Mouse (Mus musculus): ENCODE results near the gene Mpp1.
"Not testable (repeated sequence)": the region's sequence is repeated elsewhere in the genome, so short reads cannot be mapped to it uniquely, and the experiment has no call there.

Mpp1 gene

DNA sequence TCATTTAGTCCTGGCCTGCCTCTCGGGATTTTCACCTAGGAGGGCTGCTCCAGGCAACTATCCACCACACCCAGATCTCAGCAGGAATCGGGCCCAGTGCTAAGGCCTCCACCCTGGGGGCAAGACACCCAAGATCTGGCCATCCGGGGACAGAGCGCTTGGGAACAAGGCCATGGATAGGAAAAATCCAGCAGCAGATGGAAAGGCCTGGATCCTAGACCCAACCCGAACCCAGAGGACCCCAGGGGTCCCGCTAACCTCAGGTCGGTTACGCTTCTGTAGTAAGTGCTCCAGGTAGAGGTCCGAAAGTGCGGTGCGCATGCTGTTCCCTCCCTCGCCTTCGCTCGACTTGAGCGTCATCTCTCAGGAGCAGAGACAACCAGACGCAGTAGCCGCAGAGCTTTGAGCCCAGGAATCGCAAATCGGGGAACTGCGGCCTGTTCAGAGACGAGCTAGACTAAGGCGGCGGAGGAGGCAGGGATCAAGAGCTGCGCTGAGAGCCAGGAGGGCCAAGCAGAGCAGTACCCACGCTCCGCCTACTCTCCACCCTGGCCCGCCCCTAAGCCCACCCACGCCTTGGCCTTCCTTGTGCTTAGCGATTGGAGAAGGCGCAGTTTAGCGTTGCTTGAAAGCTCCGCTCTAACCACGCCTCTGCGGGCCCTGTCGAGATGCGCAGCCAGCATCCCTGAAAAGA is at the start of gene Mpp1:
TSS of gene Mpp1 (minus strand) at position 550 of the 694 bp plus-strand sequence.
- DNase-seq (ENCODE audit: low read depth, low spot score) = peak; percentile 64

DNA sequence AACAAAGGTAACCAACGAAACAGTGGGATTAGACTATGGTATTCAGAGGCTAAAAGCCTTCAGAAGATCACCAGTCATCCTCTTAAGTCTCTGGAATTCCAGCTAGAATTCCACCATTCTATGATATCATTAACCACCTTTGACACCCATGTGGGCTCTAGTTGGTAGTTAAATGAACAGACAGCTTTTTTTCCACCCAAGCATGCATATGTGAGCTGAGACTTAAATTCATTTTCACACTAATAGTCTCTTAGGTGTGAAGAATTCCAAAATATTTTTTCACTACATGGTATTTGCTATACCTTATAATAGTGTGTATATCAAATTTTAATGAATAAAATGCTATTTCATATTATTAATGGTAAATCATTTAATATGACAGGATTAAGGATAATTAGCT is 32.9 kb upstream of the Mpp1 start, which contains the start of gene Smim9:
TSS of gene Smim9 (minus strand) at position 101 of the 400 bp plus-strand sequence.
- DNase-seq (ENCODE audit: low read depth, low spot score) = no peak

DNA sequence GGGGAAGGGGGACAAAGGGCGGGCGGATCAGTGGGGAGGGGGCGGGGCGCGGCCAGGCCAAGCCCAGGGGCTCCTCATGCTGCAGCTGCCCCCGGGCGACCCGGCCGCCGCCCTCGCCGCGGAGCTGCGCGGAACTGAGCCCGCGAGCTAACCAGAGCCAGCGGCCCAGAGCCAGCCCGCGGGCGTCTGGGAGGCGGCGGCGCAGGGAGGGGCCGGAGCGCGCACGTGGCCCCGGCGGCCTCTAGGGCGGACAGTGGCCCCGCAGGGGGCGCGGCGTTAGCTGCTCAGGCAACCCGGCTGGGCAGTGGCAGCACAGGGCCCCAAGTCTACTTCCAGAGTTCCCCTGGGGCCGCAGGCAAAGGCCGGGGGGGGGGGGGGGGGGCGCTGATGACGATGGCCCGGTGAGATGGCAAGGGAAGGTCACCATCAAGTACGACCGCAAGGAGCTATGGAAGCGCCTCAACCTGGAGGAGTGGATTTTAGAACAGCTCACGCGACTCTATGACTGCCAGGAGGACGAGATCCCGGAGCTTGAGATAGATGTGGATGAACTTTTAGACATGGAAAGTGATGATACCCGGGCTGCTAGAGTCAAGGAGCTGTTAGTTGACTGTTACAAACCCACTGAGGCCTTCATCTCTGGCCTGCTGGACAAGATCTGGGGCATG is 24.9 kb upstream of the Mpp1 start:
- no peak for DNase-seq (ENCODE audit: low read depth, low spot score)

DNA sequence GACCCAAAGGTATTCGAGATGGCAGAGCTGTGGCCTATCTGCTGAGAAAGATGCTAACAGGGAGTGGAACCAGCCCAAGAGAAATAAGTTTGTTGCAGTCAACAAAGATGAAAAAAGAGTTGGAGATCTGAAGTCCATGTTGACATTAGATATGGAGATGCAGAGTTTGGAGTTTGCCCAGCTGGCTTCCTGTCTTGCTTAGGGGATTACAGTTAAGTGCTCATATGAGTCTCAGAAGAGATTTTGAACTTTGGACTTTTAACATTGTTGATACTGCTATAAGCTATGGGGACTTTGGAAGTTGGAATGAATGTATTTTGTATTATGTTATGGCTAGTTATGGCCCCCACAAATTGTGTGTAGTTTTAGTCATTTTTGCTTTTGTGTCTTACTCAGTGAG is 21.4 kb upstream of the Mpp1 start:
- no peak for DNase-seq (ENCODE audit: low read depth, low spot score)

DNA sequence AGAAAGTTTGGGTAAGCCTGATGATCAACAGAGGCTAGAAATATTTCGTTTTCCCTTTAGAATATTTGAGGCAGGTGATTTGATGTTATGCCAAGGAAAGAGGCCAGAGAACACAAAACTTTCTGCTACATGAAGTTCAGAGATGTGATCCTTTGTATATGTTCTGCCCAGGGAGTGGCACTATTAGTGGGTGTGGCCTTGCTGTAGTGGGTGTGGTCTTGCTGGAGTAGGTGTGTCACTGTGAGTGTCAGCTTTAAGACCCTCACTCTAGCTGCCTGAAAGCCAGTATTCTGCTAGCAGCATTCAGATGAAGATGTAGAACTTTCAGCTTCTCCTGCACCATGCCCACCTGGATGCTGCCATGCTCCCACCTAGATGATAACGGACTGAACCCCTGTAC is 19.5 kb upstream of the Mpp1 start:
- no peak for DNase-seq (ENCODE audit: low read depth, low spot score)

DNA sequence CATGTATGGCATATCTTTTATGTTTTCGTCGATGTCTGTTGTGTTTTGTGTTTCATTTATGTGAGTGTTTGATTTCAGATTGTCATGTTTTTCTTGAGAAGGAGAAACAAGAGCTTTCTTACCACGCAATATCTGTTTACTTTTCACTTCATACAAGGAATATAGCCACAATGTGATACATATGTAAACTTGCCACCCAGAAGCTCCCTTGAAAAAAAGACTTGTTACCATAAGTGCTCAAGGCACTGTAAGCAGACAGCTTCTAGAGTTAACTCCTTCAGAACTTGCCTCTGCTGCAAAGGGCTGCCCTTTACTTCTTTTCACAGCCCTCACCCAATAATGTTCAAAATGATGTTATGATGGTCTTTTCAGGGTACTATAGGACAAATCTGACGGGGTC is 17.6 kb upstream of the Mpp1 start:
- no peak for DNase-seq (ENCODE audit: low read depth, low spot score)

DNA sequence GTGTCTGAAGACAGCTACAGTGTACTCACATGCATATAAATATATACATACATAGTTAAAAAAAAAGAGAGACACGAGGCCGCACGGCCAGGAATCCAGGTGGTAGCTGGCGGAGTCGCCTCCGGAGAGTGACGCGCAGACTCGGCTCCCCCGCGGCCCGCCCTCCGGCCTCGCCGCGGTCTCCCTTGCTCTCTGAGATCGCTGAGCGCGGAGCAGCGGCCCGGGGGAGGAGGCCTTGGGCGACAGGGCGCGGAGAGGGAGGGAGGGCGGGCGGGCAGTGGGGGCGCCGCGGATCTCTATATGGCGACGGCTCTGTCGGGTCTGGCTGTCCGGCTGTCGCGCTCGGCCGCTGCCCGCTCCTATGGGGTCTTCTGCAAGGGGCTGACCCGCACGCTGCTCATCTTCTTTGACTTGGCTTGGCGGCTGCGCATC is 12.3 kb upstream of the Mpp1 start:
- DNase-seq (ENCODE audit: low read depth, low spot score) = not testable (repeated sequence)

DNA sequence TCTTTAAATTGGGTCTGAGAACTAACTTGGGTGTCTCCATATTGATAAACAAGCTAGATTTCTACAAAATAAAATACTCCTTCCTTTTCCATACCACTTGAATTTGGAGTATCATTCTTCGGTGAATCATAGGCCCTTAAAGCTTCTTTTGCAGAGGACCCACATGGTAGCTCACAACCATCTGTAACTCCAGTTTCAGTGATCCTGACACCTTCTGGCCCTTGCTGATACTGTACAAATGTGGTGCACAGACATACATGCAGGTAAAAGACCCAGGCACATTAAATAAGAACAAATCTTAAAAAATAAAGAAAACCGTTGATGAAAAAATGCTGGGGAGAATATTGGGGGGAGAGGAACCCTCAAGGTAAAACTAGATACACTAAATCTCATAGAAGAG is 7.4 kb upstream of the Mpp1 start:
- DNase-seq (ENCODE audit: low read depth, low spot score) = no peak

DNA sequence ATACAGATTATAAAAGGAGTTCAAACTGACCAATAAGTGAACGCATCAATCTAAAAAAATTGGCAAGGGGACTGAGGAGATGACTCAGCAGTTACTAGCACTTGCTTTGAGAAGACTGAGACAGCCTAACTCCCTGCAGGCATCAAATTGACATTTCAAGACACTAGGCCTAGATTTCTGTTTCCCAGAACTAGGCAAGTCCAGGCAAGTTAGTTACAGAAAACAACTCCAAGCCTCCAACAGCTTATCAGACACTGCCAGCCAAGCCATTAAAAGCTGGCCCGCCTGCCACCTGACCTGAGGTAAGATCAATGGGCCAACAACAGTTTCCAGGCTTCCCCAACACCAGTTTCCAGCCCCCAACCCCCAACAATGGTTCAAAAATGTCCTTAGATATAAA is 6.9 kb upstream of the Mpp1 start:
- DNase-seq (ENCODE audit: low read depth, low spot score) = no peak

DNA sequence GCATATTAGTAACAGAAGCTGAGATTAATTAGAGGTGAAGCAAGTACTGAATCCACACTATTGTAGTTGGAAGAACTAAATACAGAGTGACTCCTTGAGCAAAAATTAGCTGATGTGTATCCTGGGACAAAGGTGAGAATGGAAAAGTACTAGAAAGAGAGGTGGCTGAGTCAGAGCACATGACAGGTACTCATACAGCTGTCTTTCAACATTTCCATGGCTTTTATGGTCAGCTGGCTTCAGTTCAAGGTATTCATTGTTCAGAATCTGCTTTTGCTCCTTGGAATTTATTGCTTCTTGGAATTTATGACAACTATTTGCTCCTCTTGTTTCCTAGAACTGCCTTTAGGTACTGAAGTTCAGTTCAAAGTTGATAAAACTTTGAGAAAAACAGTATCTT is 6.1 kb upstream of the Mpp1 start:
- DNase-seq (ENCODE audit: low read depth, low spot score) = no peak

DNA sequence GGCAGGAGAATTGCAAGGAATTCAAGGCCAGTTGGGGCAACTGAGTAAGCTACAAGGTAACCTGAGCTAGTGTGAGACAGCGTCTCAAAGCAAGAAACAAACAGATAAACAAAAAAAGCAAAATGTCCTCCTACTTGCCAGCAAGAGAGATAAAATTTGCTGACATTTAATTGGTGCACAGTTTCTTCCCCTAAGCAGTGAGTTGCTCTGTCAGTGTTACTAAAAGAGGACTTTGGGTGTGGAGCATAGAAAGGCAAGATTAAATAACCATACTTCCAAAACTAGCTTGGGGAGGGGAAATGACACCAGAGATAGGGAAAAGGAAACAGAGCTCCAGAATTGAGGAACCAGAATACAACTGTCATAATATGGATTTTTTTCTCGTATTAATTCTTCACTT is 1.3 kb downstream of the Mpp1 start:
- DNase-seq (ENCODE audit: low read depth, low spot score) = no peak

DNA sequence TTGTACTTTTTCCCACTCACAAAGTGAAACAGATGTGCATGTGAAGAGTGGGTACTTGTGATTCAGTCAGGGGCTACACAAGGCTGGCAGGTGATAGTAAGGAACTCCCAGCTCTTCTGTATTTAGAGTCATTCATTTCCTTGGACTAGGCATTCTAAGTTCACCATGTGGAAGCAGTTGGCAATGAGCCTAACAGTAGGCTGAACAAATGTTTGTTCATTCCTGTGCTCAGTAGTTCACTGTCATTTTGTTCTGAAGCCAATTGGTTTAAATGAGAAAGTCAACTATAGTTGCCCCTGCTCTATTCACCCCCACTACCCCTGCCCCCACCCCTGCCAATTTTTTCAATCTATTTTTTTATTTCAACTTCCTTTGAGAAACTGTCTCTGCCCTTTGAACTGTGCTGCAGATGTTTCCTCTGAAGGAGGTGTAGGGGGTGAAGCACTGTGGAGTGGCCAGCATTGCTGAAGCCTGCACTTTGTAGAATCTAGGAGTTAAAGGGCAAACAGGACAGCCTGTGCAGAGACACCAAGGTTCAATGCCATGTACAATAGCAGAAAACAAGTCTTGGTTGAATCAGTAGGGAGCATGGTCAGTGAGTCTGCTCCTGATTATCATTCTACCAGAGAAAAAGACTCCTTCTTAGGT is 2.4 kb downstream of the Mpp1 start:
- DNase-seq (ENCODE audit: low read depth, low spot score) = no peak

DNA sequence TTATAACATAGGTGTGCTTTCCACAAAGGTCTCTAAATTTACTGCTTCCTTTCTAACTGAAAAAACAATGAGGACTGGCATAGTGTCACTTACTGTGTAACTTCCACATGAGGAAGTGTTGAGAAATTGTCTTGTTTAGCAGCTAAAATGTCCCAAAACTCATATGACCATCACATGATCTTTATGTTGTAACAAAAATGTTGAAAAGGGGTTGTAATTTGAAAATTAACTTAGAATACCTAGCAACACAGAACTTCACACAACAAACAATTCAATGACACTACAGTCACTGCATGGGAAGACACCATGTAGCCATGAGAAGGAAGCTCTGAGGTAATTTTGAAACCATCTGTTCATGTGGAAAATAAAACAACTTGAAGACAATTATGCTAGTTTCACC is 3.9 kb downstream of the Mpp1 start:
- DNase-seq (ENCODE audit: low read depth, low spot score) = no peak

DNA sequence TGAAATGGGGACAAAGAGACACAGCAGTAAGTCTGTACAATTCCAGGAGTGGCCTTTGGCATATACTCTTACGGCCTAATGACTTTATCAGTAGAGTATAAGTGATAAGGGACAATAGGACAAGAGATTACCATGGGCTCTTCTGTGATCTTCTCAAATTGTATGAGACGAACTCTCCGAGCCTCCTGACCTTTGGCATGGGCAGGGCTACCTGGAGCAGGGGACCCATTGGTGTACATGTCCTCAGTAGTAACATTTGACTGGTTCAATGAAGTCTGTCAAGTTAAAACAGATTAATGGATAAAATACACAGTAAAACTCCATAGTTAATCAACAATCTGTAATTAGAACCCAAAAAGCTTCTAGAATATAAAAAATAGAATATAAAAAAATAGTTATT is 5.2 kb downstream of the Mpp1 start:
- no peak for DNase-seq (ENCODE audit: low read depth, low spot score)

DNA sequence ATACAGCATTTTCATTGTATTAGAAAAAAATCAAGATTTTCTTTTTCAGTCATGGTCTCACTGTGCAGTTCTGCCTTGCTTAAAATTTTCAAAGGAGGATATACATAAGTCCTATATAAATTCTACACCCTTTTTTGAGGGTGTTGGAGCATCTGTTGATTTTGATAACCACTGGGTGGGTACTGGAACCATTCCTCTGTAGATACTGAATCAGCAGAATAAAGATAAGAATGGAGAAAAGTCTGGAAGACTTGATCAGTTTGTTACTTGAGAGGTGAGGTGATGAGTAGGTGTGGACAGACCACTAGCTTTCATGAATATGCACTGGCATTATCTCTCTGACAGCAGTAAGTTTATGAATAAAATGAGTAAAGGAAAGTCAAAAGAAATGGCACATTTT is 15.3 kb downstream of the Mpp1 start:
- no peak for DNase-seq (ENCODE audit: low read depth, low spot score)

DNA sequence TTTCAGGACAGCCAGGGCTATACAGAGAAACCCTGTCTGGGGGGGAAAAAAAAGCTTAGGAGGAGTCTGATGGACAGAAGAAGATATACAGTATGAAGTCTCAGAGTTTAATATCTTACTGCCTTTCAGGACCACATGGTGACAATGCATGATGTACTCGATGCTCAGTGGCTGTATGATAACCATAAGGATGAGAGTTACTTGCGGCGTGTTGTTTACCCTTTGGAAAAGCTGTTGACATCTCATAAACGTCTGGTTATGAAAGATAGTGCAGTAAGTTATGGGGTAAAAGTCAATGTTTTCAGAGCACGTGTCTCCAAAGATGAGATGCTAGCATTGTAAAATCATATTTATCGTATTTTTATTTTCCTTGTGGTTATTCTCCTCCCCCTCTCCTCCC is 28.5 kb downstream of the Mpp1 start:
- no peak for DNase-seq (ENCODE audit: low read depth, low spot score)

DNA sequence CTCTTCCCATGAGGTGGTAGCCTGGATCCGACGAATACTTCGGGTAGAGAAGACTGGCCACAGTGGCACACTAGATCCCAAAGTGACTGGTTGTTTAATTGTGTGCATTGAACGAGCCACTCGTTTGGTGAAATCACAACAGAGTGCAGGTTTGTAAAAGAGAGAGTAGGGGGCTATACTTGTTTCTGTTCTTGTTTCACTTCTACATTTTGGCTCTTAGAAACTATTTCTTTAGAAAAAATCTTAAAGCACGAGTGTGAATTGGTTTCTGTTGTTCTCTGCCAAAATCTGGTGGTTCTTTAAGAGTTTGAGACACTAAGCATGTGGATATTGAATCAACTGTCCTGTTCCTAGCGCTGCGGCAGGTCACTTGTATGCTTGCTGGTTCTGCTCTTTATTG is 32.0 kb downstream of the Mpp1 start:
- no peak for DNase-seq (ENCODE audit: low read depth, low spot score)

DNA sequence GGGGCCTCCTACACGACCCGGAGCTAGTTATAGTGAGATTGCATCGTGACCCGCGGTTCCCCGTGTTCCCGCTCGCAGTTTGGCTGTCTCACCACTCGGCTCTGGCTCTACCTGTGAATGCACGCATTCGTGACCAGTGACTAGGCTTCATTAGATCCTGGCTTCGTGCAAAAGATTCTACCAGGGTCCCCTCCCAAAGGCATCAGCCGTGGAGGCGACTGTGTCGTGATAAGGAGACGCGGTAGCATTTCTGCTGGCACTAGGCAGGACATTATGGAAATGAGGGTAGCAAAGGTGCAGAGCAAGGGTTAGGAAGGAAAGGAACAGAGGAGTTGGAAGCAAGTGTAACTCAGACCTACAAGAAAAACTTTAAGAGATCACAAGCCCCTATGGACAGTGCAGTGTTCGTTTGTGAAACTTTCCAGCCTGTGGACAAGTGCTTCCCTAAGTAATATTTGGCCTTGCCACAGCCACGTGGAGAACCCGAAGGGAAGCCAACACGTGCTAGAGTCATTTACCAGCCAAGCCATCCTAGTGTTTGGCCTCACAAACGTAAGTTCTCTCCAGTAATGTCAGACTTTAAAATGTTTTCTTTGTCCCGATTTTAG is 34.5 kb downstream of the Mpp1 start:
- no peak for DNase-seq (ENCODE audit: low read depth, low spot score)

DNA sequence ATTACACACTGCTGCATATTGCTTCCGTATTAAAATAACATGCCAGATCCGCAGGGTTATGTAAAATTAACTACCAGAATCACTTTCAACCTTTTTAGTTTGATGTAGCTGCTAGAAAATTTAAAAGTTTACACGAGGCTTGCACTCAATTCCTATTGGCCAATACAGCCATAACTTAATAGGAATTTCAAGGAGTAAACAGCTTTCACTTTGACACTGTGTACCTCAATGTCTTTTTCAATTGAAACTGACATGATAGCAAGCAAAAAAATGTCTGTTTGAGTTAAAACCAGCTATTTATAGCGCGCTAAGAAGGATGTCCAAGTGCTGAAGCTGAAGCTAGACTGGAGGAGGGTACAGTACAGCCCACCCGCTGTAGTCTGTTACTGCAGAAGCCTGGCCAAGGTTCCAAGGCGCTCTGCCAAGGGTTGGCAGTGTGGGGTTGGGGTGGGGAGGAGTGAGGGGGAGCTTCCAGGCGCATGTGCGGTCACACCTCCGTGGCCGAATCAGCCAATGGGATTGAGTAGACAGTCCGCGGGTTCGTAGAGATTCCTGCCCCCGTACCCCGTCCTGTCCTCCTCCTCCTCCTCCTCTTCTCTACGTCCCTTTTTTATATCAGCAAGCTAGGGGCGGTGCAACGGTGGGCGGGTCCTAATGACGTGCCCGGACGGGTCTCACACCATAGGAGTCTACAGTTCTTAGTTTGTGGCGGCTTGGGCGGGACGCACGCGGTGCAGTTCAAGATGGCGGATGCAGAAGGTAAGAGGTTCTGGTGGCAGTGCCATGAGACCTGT is 35.2 kb downstream of the Mpp1 start, which contains the start of gene Dkc1:
TSS of gene Dkc1 (plus strand) at position 486 of the 794 bp plus-strand sequence.
- DNase-seq (ENCODE audit: low read depth, low spot score) = peak; percentile 88

DNA sequence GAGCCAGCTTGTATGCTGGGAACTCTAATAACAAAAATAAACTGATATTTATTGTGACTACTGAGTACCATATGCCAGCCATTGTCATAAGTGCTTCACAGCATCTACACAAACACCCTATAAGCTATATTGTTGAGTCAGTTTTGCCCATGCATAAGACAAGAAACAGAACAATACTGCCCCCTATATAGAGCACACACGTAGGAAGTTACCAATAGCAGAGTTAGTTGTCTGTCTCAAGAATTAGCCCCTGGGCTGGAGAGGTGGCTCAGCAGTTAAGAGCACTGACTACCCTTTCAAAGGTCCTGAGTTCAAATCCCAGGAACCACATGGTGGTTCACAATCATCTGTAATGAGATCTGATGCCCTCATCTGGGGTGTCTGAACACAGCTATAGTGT is 45.2 kb downstream of the Mpp1 start:
- no peak for DNase-seq (ENCODE audit: low read depth, low spot score)

DNA sequence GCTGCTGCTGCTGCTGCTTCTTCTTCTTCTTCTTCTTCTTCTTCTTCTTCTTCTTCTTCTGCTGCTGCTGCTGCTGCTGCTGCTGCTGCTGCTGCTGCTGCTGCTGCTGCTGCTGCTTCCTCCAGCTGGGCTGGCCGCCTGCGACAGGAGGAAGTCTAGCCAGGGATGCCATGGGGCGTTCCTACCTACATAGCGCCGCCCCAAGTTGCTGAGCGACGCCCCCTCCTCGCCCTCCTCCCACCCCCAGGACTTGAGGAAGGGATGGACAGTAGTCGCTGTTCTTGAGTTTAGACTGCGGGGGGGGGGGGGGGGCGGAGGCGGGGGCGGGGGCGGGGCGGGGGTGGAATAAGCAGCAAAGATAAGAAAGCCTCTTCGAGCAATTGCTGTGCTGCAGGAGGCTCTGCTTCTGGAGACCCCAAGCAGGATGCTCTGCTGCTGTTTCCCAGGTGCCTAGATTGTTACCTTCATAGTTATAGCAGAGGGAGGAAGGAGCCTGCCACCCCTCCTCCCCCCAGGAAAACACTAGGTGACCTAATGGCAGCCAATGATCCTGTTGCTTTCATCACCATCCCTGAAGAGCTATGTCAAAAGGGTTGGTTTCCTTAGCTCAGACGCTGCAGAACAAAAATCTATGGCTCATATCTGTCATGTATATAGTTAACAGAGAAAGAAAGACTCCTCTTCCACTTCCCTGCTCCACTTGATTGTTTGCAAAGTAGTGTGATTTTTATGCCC is 45.9 kb downstream of the Mpp1 start, which contains the start of gene Gab3:
TSS of gene Gab3 (minus strand) at position 685 of the 735 bp plus-strand sequence.
- DNase-seq (ENCODE audit: low read depth, low spot score) = no peak
